Mouse (Mus musculus): ENCODE data around the gene Gm4214. TPM values are rescaled to one million over a fixed set of nuclear protein-coding genes. Genes with fewer than 3 reads are reported as not detected.
"Not testable (repeated sequence)": the region's sequence is repeated elsewhere in the genome, so short reads cannot be mapped to it uniquely, and the experiment has no call there.

Gene Gm4214
- total RNA-seq (2014; fragmentation: Nextera tagmentation): not detected in 2 replicates
- not detected in 2 replicates for total RNA-seq (2017)
- polyA plus RNA-seq (2012): not detected in 2 replicates

- not testable (repeated sequence) for H3K4me3 ChIP-seq (ENCODE audit: low read depth, low read length); H3K27me3 ChIP-seq (ENCODE audit: insufficient read depth, low read length); H3K9me3 ChIP-seq (replicated peaks); ATAC-seq (ENCODE audit: extremely low read depth, insufficient number of reproducible peaks, low FRiP score, poor library complexity, severe bottlenecking); H3K4me1 ChIP-seq (ENCODE audit: insufficient read depth, low read depth, low read length); DNase-seq (ENCODE audit: low spot score); H3K36me3 ChIP-seq (replicated peaks)
Observed at GRCm38 (mm10) chr7:22984573-22984972, at the start of gene Gm4214. Gene Gm4214, minus strand, starts transcription at chr7:22984673.

DNA sequence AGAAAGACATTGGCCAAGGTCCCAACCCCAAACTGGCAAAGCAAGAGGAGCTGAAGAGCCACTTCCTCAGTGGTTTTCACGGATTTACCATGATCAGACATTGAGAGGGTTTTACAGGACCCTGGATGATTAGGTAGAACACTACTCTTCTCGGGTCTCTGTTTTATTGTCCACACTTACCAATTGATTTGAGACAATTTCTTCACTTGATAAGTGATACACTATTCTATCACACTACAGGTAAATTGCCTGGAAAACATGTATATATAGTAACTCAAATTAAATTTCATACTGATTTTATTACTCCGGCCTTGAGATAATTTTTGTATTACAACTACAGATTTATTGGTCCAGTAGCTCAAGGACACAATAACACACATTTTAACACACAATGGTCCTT lies 35.4 kb upstream of the Gm4214 start, which contains the start of gene Gm4216:
TSS of gene Gm4216 (minus strand) at position 101 of the 400 bp plus-strand sequence.
- not testable (repeated sequence) for H3K27me3 ChIP-seq (ENCODE audit: insufficient read depth, low read length); H3K9me3 ChIP-seq (replicated peaks); DNase-seq (ENCODE audit: low spot score); ATAC-seq (ENCODE audit: extremely low read depth, insufficient number of reproducible peaks, low FRiP score, poor library complexity, severe bottlenecking); H3K4me3 ChIP-seq (ENCODE audit: low read depth, low read length); H3K4me1 ChIP-seq (ENCODE audit: insufficient read depth, low read depth, low read length); H3K36me3 ChIP-seq (replicated peaks)

Other genes starting within 250 kb of the Gm4214 start
- gene Vmn1r157, start 223.0 kb downstream of the Gm4214 start, total RNA-seq (2014; fragmentation: Nextera tagmentation): not detected in 2 replicates
- gene Vmn1r157, start 223.0 kb downstream of the Gm4214 start, total RNA-seq (2017): not detected in 2 replicates
- gene Vmn1r157, start 223.0 kb downstream of the Gm4214 start, polyA plus RNA-seq (2012): not detected in 2 replicates
- not detected in 2 replicates for gene Vmn1r158, start 193.9 kb downstream of the Gm4214 start, total RNA-seq (2014; fragmentation: Nextera tagmentation)
- gene Vmn1r158, start 193.9 kb downstream of the Gm4214 start, total RNA-seq (2017): not detected in 2 replicates
- not detected in 2 replicates for gene Vmn1r158, start 193.9 kb downstream of the Gm4214 start, polyA plus RNA-seq (2012)
- gene Vmn1r159, start 141.1 kb downstream of the Gm4214 start, total RNA-seq (2014; fragmentation: Nextera tagmentation): not detected in 2 replicates
- gene Vmn1r159, start 141.1 kb downstream of the Gm4214 start, total RNA-seq (2017): not detected in 2 replicates
- gene Vmn1r159, start 141.1 kb downstream of the Gm4214 start, polyA plus RNA-seq (2012): not detected in 2 replicates
- not detected in 2 replicates for gene Vmn1r160, start 113.4 kb downstream of the Gm4214 start, total RNA-seq (2014; fragmentation: Nextera tagmentation)
- gene Vmn1r160, start 113.4 kb downstream of the Gm4214 start, total RNA-seq (2017): not detected in 2 replicates
- not detected in 2 replicates for gene Vmn1r160, start 113.4 kb downstream of the Gm4214 start, polyA plus RNA-seq (2012)
- gene Gm4216, start 35.2 kb upstream of the Gm4214 start, total RNA-seq (2014; fragmentation: Nextera tagmentation): not detected in 2 replicates
- gene Gm4216, start 35.2 kb upstream of the Gm4214 start, total RNA-seq (2017): 0.17 TPM in 1 of 2 replicates, not detected in the other
- gene Gm4216, start 35.2 kb upstream of the Gm4214 start, polyA plus RNA-seq (2012): not detected in 2 replicates
- gene Vmn1r163, start 70.9 kb upstream of the Gm4214 start, total RNA-seq (2014; fragmentation: Nextera tagmentation): not detected in 2 replicates
- 0.16 TPM in 1 of 2 replicates, not detected in the other for gene Vmn1r163, start 70.9 kb upstream of the Gm4214 start, total RNA-seq (2017)
- gene Vmn1r163, start 70.9 kb upstream of the Gm4214 start, polyA plus RNA-seq (2012): not detected in 2 replicates
- not detected in 2 replicates for gene Gm8720, start 82.8 kb upstream of the Gm4214 start, total RNA-seq (2014; fragmentation: Nextera tagmentation)
- gene Gm8720, start 82.8 kb upstream of the Gm4214 start, total RNA-seq (2017): not detected in 2 replicates
- not detected in 2 replicates for gene Gm8720, start 82.8 kb upstream of the Gm4214 start, polyA plus RNA-seq (2012)
- not detected in 2 replicates for gene Gm10662, start 159.8 kb upstream of the Gm4214 start, total RNA-seq (2014; fragmentation: Nextera tagmentation)
- gene Gm10662, start 159.8 kb upstream of the Gm4214 start, total RNA-seq (2017): 0.12 and 0.16 TPM in 2 replicates
- not detected in 2 replicates for gene Gm10662, start 159.8 kb upstream of the Gm4214 start, polyA plus RNA-seq (2012)
- gene Vmn1r165, start 232.7 kb upstream of the Gm4214 start, total RNA-seq (2014; fragmentation: Nextera tagmentation): not detected in 2 replicates
- not detected in 2 replicates for gene Vmn1r165, start 232.7 kb upstream of the Gm4214 start, total RNA-seq (2017)
- gene Vmn1r165, start 232.7 kb upstream of the Gm4214 start, polyA plus RNA-seq (2012): not detected in 2 replicates